Mouse (Mus musculus): ENCODE results near the gene Gm37240. TPM values are rescaled to one million over a fixed set of nuclear protein-coding genes. Genes with fewer than 3 reads are reported as not detected.

Gm37240 gene
- total RNA-seq, 2 experiments from 2014 or later = 1.3 to 1.9 TPM

GRCm38 (mm10) chr3:85829047-85829446, 58.3 kb downstream of the Gm37240 start:
- no peak for DNase-seq (ENCODE audit: low spot score in 2 of 2)

GRCm38 (mm10) chr3:85827815-85828214, 59.5 kb downstream of the Gm37240 start:
- no peak for DNase-seq (ENCODE audit: low spot score in 2 of 2)

DNA sequence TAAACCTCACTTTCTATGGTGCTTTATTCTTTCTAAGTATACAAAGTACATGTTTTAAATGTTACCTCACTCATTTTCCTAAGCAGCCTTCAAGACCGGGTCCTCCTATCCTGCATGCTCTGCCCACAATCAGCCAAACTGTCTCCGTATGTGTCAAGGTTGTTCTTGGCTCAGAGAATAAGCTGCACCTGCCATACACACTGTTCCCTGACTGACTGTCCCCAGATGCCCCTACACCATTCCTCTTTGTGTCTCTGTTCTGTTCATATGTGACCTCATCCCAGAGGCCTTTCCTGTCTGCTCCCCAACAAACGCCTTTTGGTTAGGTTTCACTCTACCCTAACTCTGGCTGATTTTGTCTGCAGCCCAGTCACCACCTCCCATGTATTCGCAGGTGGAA, 60.0 kb downstream of the Gm37240 start:
- DNase-seq (ENCODE audit: low spot score in 2 of 2) = no peak

DNA sequence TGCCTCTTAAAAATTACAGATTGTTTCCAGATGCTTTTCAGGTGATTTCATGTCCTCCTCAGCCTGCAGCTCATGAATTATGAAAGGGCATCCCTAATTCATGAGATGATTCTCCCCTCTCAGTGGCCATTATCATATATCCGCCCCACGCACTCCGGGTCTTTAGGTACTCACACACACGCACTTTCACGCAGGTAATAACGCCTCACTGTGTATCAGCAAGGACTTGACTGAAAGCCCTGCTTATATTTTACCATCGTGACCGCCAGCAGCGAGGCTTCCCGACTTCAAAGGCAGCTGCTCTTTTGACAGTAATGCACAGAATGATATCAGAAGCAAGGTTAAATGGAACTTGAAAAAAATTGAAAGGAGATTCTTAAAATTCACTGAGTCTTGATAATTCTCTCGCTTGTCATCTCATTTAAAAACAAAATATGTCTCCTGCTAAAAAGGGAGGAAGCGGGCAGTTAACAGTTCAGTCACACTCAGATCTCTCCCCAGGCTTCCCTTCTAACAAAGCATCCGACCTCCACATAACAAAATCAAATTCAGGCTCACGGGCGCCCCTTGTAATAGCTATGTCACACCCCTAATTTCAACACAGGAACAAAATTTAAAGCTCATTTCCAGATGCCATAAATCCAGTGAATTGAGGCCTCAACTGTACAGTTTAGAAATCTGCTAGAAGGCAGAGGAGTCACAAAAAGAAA, 66.3 kb downstream of the Gm37240 start:
- no peak for DNase-seq (ENCODE audit: low spot score in 2 of 2)

- DNase-seq (ENCODE audit: low spot score in 2 of 2) = no peak
Measured at GRCm38 (mm10) chr3:85819319-85819718, 68.0 kb downstream of the Gm37240 start.

GRCm38 (mm10) chr3:85817191-85817590, 70.1 kb downstream of the Gm37240 start, which contains the start of gene Fam160a1:
Fam160a1 (minus strand) TSS chr3:85817291.
- DNase-seq (ENCODE audit: low spot score in 2 of 2) = no peak

DNA sequence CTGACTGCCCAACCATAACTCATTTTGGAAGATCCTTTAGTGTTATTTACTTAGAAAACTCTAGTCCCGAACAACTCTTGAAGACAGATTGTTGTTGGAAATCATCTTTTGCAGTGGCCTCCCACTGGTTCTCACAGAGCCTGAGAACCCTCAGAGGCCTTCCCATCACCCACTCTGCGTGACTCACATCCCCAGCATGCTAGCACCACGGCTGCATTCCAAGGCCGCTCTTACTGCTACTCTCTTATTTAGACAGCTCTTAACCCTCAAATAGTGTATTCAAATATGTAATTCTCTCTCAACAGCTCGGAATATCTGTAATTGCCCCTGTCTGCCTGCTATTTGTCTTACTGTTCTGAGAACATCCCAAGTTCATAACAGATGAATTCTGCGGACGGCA, 73.1 kb downstream of the Gm37240 start:
- peak; percentile 52 to 69 for DNase-seq (ENCODE audit: low spot score in 2 of 2)

DNA sequence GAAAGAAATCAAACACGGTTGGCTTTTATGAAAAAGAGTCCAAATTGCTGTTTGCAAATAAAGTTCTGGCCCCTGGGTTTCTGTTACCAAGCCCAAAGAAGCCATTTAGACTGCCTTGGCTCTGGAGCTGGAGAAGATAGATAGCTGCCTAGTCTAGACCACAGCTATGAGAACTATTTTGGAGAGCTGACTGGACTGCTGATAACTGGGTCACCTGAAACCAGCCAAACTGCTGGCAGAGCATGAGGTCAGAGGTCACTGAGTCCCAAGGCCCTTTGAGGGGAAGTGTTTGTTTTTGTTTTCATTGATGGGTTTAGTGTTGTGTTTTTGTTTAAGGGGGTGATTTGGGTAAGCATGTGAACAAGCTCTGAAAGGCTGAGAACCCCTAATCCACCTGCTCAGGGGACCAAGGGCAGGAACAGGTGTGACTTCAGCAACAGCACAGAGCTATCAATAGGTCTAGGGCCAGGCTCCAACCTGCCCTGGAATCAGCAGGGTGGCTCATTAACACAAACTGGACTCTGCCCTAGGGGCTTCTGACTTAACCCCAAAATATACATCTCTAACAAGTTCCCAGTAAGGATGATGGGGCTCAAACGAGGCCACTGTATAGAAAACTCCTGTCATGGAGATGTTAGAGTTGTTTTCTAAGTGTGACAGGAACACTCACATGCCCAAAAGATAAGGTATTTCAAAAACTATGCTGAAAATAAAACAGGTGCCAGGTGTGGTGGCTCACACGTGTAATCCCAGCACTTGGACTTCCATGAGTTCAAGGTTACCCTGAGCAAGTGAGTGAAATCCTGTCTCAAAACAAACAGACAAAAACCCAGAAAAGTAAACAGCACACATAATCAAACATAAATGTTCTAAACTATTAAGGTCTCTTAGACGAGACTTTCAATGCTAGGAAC, 74.0 kb downstream of the Gm37240 start:
- DNase-seq (ENCODE audit: low spot score in 2 of 2) = no peak

- DNase-seq (ENCODE audit: low spot score in 2 of 2) = no peak
Measured at GRCm38 (mm10) chr3:85812010-85812409, 75.3 kb downstream of the Gm37240 start.

- no peak for DNase-seq (ENCODE audit: low spot score in 2 of 2)
Measured at GRCm38 (mm10) chr3:85793166-85793565, 94.2 kb downstream of the Gm37240 start.

- no peak for DNase-seq (ENCODE audit: low spot score in 2 of 2)
Measured at GRCm38 (mm10) chr3:85789748-85790147, 97.6 kb downstream of the Gm37240 start.

DNA sequence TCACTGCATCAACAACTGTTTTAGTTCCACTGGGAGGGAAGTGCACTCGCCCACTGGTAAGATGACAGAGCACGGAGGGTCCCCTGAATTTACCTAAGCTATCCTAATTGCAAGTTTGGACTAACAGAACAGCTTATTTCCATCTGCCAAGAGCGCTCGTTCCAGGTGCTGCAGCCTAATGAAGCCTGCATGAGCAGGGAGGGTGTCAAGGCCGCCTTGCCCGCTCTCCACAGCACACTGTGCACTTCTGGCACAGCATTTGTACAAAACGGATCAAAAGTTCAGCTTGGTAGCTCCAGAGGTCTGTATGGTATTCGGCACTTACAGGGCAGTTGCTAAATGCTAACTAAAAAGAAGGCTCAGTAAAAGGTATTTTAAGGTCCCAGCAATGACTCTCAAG, 100.8 kb downstream of the Gm37240 start:
- DNase-seq (ENCODE audit: low spot score in 2 of 2) = no peak

DNA sequence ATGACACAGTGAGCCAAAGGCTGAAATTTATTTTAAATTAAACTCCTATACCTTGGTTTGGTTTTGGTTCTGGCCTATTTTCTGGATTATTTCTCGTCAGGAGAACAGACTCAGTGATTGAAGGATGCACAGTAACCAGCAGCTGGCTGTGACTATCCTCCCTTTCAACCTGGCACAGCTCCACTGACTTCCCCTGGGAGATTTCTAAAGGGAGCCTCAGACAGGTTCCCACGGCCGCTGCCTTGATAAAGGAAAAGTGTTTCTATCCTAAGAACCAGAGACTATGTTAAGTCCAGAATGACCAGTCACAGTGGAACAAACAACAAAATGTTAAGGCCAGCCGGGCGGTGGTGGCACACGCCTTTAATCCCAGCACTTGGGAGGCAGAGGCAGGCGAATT, 106.4 kb downstream of the Gm37240 start:
- DNase-seq (ENCODE audit: low spot score in 2 of 2) = no peak

- no peak for DNase-seq (ENCODE audit: low spot score in 2 of 2)
Measured at GRCm38 (mm10) chr3:85780332-85780731, 107.0 kb downstream of the Gm37240 start.

DNA sequence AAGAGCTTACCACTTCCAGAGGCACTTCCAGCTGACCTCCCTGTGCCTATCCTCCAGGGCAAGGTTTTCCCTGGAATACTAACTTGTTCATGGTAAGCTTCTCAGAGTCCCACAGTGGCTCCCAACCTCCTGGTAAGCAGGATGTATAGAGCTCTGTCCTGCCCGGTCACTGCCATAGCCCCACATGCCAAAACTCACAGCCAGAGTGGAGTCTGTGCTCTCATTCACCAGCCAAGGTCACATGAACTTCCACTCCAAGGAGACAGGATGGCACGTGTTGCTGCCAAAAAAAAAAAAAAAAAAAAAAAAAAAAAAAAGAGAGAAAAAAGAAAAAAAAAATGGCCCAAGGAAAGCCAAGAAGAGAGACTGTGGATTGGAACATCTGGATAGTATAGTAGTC, 109.5 kb downstream of the Gm37240 start:
- no peak for DNase-seq (ENCODE audit: low spot score in 2 of 2)

DNA sequence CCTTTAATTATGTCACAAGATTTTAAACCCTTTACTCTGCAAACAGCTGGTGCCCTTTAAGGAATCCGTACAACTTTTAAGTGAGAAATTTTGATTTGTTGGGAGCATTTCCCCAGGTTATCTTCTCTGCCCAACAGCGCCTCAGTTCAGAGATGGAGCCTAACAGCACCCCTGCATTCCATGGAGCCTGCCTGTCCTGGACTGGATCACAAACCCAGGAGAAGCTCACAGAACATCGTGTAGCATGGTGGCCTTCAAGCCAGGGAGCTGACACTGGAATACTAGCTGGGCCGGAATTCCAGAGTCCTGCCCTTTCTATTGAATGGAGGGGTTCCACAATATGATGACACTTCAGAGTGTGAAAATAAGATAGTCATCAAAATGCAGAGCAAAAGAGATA, 110.0 kb downstream of the Gm37240 start:
- no peak for DNase-seq (ENCODE audit: low spot score in 2 of 2)

DNA sequence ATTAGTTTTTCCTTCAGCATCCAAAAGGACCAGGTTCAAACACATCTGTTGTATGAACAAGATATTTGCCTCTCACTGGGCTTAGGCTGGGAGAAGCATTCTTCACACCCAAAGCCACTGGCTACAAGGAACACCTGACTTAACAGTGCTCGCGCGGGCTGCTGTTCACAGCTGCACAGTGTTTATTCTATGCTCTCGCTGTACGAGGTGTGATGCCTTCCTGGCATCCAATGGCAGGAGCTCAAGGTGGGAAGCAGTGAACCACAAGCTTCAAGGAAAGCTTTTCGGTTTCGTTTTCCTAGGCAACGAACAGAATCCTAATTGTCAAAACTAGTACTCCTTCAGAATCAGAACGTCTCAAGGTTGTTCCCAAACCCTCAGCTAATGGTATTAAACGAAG, 110.6 kb downstream of the Gm37240 start:
- DNase-seq (ENCODE audit: low spot score in 2 of 2) = no peak

- no peak for DNase-seq (ENCODE audit: low spot score in 2 of 2)
Measured at GRCm38 (mm10) chr3:85776126-85776525, 111.2 kb downstream of the Gm37240 start.

DNA sequence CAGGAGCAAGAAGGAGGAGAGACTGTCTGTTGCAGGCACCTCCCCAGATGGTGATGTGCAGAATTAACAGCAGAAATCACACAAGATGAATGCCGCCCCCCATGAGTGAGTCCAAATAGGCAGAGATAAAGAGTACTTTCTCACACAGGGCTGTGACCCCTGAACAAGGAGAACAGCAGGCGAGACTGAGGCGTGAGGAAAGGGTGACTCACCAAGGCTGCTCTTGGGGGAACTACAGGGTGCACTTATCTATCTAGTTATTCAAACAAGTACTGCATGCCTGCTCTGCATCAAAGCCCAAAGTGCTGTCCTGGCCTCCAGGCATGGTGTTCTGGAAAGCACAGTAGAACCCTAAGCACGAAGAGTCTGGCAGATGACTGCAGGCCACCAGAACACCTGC, 113.4 kb downstream of the Gm37240 start:
- DNase-seq (ENCODE audit: low spot score in 2 of 2) = peak in 1 of 2 experiments; percentile 33

GRCm38 (mm10) chr3:85773425-85773824, 113.9 kb downstream of the Gm37240 start:
- DNase-seq (ENCODE audit: low spot score in 2 of 2) = peak in 1 of 2 experiments; percentile 39

GRCm38 (mm10) chr3:85764937-85765337, 122.4 kb downstream of the Gm37240 start:
- no peak for DNase-seq (ENCODE audit: low spot score in 2 of 2)
